Mouse (Mus musculus) telencephalon, adult 2 months (tissue): ENCODE measurements around the gene Kdm1a.

Experiments used
- DNase-seq: peaks from one replicate; pipeline ENCODE4 v3.0.0-alpha.2; 2011; ENCODE audit warnings: low read depth, low spot score

The Kdm1a gene

GRCm38 (mm10) chr4:136526412-136526811 is 76.1 kb downstream of the Kdm1a start:
- DNase-seq, result peak; percentile 38

DNA sequence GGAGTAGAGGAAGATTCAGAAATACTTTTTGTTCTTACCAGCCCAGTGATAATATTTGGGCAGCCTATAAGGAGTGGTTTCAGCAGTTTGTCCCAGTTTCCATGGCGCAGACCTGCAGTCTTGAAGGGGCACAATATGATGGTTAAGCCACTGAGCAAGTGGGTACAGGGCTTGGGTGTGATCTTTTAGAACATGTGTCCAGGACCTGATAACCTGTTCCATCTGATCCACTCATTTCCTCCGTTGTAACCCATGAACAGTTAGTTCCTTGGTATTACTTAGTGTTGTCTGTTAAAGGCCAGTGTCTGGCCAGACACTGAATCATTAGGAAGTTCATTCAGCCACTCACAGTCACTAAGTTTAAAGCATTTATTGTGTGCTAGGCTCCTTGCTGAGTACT is 78.2 kb downstream of the Kdm1a start:
- no peak for DNase-seq

DNA sequence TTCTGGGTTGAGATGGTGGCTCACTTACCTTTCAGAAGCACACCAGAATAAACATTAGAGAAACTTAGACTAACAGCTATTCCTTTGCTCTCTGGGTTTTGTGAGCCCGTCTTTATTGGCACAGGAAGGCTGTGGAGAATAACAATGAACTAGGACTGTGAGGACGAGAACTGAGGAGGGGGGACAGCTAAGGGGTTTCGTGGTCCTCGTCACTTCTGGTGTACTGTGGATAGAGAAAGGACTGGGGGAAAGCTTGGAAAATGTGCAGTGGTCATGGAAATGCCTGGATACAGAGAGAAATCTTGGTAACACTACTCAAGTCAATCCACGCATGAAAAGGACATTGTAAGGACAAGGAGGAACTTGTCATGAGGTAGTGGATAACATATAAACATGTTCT is 80.6 kb downstream of the Kdm1a start:
- DNase-seq, result no peak

GRCm38 (mm10) chr4:136519866-136520265 is 82.7 kb downstream of the Kdm1a start:
- DNase-seq, result no peak

DNA sequence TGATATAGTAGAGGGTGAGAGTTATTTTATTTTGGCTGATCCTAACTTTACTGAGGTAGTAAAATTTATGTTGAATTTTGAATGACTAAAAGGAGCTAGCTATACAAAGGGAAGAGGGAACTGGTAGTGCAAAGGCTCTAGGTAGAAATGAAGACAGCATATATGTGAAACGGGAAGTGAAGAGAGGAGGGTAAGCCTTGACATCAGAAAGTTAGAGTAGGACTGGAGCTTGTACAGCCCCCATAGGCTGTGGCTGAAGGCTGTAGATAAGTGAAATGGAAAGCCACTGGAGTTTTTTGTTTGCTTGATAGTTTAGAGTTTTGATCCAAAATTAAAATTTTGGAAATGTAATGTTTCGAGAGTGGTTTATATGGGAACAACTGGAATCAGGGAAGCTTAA is 83.9 kb downstream of the Kdm1a start:
- DNase-seq, result no peak

- DNase-seq, result no peak
These were observed 84.4 kb downstream of the Kdm1a start for GRCm38 (mm10) chr4:136518141-136518540.

GRCm38 (mm10) chr4:136512905-136513304 is 89.6 kb downstream of the Kdm1a start:
- DNase-seq, result no peak

- no peak for DNase-seq
These were observed 90.8 kb downstream of the Kdm1a start for GRCm38 (mm10) chr4:136511708-136512107.

GRCm38 (mm10) chr4:136509857-136510256 is 92.7 kb downstream of the Kdm1a start:
- DNase-seq, result no peak

DNA sequence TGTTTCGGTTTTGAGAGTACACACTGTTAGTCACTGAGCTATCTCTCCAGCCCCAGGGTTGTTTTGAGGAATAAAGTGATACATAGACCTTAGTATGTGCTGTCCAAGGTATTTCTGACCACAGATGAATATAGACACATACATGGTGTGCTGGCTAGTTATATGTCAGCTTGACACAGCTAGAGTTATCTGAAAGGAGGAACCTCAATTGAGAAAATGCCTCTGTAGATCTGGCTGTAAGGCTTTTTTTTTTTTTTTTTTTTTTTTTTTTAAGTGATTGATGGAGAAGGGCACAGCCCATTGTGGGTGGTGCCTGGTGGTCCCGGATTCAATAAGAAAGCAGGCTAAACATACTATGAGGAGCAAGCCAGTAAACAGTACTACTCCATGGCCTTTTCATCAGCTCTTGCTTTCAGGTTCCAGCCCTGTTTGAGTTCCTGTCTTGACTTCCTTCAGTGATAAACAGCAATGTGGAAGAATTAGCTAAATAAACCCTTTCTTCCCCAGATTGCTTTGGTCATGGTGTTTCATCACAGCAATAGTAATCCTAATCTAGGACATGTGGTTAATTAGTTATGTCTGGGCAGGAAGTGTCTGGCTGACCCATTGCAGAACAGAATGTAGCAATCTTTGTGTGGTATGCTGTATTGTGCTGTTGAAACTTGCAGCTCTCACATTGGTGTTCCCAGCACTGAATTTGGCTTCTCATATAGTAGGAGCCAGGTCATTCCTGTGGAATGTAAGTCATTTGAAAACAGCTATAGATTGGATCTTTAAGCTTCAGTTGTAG is 96.9 kb downstream of the Kdm1a start:
- no peak for DNase-seq
